Mouse (Mus musculus): ENCODE results near the gene Kif21a. TPM values are rescaled to one million over a fixed set of nuclear protein-coding genes. Genes with fewer than 3 reads are reported as not detected.

The Kif21a gene
- total RNA-seq, 2 experiments from 2014 or later = 0.14 to 1.2 TPM

DNA sequence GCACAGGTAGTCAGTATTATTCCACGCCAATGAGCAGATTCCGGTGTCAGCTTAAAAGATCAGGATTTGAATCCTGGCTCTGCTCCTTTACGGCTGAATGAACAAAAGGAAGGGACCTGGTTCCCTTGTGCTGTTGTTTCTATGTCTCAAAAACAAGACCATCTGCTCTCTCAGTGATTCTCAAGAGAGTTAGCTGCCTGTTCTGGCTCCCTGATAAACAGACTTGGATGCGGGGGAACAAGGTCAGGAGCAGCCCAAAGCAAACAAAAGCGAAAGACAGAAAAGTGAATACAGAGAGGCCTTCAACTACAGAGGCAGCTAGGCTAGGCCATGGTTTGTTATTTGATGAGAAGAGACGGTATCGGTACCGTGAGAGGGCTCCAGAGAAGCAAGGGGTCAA lies 27.5 kb downstream of the Kif21a start:
- ATAC-seq (replicated peaks; ENCODE audit: low FRiP score, low TSS enrichment, poor library complexity, severe bottlenecking) = no peak

DNA sequence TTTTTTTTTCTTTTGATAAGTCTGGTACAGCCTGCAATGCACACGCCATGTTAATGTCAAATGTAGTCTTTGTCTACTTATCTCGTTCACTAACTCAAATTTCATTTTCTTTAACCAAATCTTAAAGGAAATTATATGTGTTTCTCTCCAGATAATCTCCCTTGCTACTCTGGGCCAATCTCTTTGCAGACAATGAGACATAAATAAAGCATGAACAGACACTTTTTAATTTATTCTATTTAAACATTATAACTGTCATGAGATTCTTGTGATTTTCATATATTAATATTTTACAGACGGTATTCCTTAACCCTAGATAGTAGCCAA lies 30.9 kb downstream of the Kif21a start:
- ATAC-seq (replicated peaks; ENCODE audit: low FRiP score, low TSS enrichment, poor library complexity, severe bottlenecking) = no peak

DNA sequence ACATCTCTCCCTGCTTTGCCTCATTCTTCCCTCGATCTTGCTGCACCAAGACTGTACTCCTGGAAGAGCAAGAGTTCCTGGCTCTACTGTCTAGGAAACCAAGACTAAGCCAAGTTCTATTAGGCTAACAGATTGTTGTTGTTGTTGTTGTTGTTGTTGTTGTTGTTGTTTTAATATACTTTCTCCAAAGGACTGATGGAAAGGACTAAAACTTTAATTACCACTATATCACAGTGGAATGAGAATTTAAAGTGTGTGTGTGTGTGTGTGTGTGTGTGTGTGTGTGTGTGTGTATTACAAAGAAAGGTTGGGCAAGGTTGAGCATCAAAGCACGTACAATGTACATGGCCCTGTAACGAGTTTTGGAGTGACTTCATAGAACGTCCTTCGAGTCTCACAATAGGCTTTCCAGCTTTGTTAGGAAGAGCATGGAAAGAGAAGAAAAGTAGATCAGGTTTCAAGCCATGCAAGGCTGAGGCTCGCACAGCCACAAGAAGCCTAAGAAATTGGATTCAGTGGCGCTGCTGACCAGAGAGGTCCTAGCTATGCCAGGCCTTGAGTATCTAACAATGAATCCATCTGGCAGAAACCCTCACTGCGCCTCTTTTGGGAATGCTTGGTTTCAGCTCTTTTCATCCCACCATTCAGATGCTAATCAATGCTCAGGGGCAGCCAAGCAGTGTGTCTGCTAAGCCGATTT lies 31.4 kb downstream of the Kif21a start:
- ATAC-seq (replicated peaks; ENCODE audit: low FRiP score, low TSS enrichment, poor library complexity, severe bottlenecking) = no peak

DNA sequence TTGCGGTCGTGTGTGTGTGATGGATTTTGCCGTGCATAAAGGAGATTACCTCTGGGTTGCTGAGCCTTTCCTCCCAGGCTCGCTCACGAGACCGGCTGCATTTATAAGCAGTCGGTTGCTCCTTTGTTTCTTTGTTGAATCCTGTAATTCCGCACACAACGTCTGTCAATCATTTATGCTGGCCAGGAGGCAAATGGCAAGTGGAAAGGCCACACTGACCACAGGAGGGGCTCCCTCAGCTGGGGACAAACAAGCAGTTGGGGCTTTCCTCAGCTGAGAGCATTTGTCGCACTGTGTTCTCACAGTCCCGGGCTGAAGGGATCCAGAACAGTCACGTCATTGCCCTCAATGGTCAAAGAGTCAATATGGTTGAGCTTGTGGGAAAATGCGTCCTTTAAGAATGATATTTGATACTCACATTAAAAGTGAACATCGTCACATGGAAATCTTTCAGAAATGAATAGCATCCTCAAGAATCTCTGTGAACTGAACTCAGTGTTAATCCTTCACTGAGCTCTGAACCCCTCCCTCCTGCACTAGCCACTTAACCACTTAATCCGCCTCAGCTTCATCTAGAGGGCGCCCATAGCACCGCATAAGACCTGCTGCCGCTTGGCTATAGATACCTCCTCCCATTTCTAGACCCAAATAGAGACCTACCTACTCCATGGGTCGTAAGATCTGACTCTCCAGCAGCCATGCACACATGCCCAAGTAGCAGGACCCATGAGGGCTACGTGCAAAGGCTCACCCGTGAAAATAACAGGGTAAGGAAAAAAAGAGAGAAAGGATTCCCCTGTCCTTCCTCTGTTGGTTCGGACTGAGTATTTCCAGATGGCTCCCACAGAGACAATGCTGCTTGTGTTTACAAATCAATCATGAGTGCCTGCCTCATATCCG lies 32.2 kb downstream of the Kif21a start:
- ATAC-seq (replicated peaks; ENCODE audit: low FRiP score, low TSS enrichment, poor library complexity, severe bottlenecking) = no peak

DNA sequence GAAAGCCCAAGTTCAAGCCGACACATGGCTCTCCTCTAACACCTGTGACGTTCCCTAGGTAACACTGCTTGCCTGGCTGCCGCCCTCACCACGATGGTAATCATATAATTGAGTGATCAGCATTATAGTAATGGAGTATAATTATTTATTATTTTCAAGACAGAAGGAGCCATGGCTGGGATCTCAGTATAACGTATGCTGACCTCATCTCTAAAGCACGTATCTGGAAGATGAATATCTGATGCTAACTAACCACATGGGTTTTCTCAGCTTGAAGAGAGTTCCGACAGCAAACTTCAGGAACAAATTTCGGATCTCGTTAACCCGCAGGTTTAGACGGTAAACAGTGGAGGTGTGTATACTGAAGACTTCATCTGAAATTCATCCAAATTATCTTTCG lies 33.4 kb downstream of the Kif21a start:
- ATAC-seq (replicated peaks; ENCODE audit: low FRiP score, low TSS enrichment, poor library complexity, severe bottlenecking) = no peak

DNA sequence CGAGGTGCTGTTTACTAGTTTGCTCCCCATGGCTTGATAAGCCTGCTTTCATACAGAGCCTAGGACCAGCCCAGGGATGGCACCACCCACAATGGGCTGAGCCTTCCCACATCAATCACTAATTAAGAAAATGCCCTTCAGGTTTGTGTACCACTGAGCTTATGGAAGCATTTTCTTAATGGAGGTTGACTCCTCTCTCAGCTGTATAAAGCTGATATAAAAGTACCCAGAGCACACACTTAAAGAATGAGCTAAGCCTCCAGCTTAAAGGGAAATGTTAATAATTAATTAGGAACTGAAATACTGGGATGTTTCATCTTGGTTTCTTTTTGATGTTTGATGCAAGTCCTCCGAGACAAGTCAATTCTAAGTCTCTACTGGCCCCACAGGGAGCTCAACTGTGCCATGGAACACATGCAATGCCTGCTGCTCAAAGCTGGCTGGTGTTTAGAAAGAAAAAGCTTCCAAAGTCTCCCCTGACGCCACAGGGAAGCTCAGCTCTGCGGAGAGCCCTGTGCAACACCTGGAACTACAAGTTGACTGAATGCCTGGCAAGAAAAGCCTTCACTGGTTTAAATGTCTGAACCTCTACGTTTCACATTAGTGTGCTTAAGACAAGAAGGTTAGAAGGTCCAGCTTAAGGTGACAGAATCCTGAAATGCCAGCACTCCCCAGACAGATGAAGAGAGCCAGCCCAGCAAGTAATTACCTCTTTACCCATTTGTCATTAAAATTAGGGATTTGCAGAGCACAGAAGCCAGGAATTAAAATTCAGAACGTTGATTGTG lies 36.8 kb downstream of the Kif21a start:
- no peak for ATAC-seq (replicated peaks; ENCODE audit: low FRiP score, low TSS enrichment, poor library complexity, severe bottlenecking)

DNA sequence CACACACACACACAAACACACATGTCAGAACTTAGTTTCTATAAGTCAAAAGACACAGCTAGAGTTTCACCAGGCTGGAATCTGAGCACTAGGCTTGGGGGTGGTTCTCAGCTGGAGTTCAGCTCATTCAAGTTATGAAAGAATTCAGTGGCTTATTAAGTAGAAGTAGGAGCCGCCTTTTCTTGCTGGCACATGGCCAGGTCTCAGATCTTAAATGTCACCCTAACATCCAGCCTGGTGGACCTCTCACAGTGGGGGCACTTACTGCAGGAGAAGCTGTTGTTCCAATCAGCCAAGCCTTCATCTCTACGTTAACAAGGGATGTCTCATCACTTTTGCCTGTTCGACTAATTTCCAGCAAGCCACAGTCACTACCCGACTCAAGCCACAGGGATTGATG lies 39.5 kb downstream of the Kif21a start:
- no peak for ATAC-seq (replicated peaks; ENCODE audit: low FRiP score, low TSS enrichment, poor library complexity, severe bottlenecking)

DNA sequence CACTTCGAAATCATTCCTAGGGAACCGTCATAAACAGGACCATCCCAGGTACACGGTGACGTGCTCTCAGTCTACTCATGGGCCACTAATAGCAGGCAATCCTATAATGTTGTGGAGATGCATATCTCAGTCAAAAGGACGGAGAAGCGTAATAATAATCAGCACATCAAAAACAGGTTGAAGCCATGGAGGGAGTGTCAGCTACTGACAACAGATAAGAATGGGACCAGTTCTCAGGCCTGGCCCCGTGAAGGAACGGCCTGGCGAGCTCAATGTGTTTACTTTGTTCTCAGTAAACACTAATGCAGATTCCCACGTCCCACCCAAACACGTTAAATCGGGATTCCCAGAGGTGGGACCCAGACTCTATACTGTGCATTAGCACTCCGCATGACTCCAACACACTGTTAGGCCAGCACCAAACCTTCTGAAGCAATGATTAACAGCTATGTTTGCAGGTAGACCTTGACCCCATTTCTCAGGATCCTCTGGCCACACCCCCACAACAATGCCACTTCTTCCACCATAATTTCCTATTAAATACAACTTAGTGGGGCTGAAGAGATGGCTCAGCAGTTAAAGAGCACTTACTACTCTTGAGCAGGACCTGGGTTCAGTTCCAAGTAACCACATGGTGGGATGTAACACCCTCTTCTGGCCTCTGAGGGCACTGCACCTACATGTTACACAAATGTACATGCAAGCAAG lies 42.5 kb downstream of the Kif21a start:
- no peak for ATAC-seq (replicated peaks; ENCODE audit: low FRiP score, low TSS enrichment, poor library complexity, severe bottlenecking)

DNA sequence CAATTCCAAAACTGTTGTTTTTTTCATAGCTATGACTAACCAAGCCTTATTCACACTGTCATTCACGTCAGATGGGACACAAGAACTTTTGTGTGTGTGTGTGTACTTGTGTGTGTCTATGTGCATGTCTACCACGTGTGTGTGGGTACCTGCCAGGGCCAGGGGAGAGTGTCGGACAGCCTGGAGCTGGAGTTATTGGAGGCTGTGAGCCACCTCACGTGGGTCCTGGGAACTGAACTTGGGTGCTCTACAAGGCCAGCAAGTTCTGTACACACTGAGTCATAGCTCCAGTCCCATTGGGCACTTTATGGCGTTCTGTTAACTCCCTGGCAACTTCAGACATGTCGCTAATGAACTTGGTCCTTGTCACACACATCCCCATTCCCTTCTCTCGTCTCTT lies 45.0 kb downstream of the Kif21a start:
- no peak for ATAC-seq (replicated peaks; ENCODE audit: low FRiP score, low TSS enrichment, poor library complexity, severe bottlenecking)

DNA sequence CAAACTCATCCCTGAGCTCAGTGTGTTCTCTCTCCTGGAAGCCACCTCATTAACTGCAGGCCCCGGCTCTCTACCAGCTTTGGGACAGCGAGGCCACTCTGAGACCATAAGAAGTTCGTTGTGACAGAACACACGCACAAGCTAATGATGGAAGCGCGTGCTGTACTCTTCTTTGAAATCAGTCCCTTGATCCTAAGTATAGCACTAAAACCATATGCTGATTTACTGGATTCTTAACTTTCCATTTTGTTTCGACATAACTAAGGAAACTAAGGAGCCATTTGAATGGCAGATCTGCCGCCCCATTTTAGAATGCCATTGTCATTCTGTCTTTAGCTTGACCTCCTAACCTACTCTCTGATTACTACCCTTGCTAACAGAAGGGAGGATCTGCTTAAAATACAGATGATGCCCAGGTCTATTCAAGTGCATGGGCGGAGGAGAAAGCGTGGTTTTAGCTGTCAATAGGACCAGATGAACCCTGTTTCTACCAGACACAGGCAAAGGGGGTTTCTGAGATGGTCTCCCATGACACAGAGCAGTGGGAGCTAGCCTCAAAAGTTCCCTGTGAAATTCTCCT lies 48.6 kb downstream of the Kif21a start:
- no peak for ATAC-seq (replicated peaks; ENCODE audit: low FRiP score, low TSS enrichment, poor library complexity, severe bottlenecking)

DNA sequence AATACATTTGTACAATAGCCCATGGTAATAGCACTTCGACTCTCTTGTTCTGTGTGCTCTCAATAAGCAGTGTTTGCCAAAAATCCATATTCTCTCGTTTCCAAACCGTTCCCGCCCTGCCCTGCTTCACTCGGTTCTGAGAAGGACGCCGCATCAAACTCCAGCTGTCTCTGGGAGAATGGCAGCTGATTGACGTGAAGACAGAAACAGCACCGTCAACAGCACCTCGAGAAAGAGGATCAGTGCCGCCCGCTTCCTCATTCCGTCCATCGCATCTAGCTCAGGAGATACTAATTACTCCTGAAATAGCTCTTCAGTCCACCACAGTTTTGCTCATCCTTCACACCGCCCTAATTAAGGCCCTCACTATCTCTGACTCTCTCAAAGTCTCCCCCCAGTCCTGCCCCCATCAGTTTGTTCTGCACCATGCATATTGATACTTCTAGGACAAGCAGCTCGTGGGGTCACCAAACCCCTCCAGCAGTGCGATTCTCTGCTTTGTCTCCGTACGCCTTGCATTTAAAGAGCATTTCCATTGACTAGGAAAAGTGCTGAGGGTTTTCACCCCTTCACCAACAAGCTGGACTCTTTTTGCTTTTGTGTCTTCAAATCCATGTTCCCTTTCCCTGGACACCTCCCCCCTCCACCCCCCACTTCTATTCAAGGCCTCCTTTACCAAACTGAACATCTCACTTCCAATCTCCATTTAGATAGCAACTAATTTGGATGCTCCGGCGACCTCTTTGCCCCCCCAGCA lies 49.3 kb downstream of the Kif21a start:
- no peak for ATAC-seq (replicated peaks; ENCODE audit: low FRiP score, low TSS enrichment, poor library complexity, severe bottlenecking)

DNA sequence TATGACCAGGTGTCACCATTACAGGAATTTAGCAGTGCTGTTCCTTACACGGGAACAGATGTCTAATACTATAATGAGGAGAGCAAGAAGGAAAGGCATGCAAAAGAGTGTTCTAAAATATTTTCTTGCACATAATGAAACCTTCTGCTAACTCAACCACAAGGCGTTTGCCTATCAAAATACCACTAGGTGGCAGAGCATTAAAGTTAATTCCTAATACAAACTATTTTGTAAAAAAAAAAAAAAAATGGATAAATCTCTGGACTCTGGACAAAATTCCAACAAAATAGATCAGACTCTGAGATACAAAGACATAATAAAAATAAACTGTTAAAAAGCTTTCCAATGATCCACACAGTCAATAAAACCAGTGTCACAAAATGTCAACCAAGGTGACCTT lies 56.9 kb downstream of the Kif21a start:
- ATAC-seq (replicated peaks; ENCODE audit: low FRiP score, low TSS enrichment, poor library complexity, severe bottlenecking) = no peak

DNA sequence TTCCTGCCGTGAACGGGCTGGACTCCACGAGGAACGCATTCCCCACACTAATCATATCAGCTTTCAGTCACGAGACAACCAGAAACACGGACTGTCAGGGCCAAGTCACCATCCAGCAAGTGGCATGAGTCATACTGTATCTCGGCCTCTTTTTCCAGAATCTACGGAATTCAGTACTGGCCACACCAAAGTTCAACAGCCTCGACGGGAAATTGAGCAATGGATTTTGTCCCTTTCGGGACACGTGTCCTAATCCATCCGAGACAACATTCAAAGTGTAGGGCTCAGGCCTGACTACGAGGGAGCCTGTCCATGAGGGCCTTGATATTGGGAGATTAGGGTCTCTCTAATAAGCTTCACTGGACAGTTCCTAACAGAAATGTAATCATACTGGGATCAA lies 57.4 kb downstream of the Kif21a start:
- no peak for ATAC-seq (replicated peaks; ENCODE audit: low FRiP score, low TSS enrichment, poor library complexity, severe bottlenecking)

DNA sequence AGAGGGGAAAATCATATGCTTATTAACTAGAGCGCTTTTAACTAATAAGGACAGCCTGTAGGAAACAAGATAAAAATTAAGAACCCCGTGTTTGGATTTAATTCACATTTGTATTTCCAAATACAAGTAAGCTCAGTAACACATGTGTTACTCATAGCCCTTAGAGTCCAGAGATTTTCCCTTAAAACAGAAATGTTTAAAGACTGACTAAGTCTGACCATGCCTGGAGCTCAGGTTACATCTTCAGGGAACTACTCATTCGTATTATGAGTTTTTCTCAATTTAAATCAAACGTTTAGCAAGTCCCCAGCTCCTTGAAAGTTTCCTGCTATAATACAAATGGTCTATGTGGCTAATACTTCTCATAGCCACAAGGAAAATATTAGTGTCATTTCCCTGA lies 57.9 kb downstream of the Kif21a start:
- no peak for ATAC-seq (replicated peaks; ENCODE audit: low FRiP score, low TSS enrichment, poor library complexity, severe bottlenecking)

DNA sequence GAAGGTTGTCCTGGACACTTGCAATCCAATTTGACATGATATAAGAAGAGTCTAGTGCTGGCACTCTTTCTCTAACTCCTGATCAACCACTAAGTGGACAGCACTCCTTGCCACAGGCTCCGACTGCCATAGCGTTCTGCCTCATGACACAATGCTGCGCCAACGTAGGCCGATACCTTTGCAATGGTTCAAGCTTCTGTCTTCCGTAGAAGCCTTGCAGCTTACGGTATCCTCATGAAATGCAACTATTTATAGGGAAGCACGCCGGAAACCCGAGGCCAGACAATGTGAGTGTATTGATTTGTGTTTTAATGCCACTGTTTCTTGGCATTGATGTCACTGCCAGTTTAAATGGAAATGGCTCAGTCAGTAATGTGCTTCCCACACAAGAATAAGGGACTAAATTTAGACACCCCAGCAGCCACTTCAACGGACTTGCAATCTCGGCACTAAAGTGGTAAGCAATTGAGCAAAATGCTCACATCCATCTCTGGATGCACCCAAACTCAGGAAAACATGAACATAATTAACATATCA lies 62.0 kb downstream of the Kif21a start:
- ATAC-seq (replicated peaks; ENCODE audit: low FRiP score, low TSS enrichment, poor library complexity, severe bottlenecking) = no peak

DNA sequence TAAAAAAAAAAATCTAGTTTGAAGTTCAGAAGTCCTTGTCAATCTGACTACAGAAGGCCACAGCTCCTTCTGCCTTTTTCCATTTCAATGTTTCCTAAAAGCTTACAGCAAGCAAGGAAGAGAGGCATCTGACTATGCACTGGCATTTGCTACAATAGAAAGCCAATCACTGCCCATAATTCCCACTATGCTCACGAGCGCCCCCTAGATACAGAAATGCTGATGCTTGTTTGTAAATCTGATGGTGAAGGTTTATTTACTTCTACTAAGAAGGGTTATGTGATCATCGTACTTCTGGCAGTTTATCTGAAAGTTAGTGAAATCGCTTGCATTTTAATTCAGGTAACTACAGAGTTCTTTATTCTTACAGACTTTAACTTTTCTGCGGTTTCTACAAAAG lies 73.8 kb downstream of the Kif21a start:
- ATAC-seq (replicated peaks; ENCODE audit: low FRiP score, low TSS enrichment, poor library complexity, severe bottlenecking) = no peak

DNA sequence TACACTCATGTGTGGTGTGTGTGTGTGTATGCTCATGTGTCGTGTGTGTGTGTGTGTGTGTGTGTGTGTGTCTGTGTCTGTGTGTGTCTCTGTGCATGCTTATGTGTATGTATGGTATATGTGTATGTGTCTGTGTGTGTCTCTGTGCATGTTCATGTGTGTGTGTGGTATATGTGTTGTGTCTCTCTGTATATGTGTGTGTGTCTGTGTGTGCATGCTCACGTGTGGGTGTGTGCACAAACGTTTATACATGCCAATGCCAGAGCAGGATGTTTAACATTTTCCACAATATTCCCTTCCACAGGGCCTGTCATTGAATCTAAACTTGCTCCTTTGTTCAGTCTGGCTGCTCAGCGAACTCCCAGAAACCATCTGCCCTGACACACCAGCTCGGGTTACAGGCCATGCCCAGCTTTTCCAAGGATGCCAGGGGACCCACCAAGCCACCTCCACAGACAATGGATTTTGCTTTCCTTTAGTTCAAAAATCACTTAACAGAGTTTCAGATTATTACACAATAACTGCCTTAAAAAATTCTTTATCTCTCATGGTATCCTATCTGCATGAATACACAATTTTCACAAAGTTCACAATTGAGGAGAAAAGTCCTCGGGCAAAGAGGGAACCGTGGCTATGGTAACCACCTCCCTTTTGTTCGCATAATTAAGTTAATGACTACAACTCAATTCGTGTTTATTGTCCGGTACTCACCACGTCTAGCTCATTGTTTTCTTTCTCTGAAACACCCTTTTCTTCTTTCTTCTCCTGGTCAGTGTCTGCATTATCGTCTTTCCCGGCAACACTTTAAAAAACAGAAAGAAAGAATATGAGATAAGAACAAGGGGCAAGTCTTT lies 77.6 kb downstream of the Kif21a start:
- ATAC-seq (replicated peaks; ENCODE audit: low FRiP score, low TSS enrichment, poor library complexity, severe bottlenecking) = no peak

DNA sequence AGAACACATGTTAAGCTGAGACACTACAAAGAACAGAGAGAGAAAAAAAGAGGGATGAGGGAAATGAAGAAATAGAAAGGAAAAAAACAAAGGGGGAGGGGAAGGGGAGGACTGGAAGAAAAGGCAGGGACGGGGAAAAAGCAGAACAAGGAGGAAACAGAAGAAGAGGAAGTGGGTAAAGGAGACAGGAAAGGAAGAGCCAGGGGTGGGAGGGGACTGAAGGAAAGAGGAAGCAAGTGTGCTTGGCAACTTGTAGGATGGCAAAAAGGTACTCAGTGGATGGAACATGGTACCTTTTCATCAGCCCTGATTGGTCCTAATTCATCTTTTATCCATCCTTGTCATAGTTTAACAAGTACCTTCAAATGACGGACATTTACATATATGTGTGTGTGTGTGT lies 86.4 kb downstream of the Kif21a start:
- ATAC-seq (replicated peaks; ENCODE audit: low FRiP score, low TSS enrichment, poor library complexity, severe bottlenecking) = no peak
